11 mouse cellular contexts compared by ENCODE assay signal in the genomic region with DNA sequence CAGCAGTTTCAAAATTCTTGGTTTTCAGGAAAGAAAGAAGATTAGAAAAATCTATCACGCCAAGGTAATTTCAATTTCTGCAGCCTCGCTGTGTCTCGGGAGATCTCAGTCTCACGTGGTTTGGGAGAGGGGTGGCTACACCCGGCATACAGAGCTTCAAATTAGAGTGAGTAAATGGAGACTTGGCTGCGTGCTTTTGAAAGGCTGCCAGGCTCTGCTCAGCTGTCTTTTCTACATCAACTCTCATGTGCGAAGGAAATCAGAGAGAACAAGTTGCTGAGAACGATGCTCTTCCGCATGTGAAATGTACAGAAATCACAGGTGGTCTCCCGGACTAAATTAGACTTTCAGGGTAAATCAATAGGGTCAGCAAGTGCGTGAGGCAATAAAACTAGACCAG.
DNase-seq lines count a peak whose midpoint lies in the region; ATAC-seq lines count a peak whose summit lies in the region.
"Had no signal": no experiment of that assay in that cellular context is flagged by ENCODE, and none has a peak within 500 bp of the region (broad histone marks: within the 10 kb centered on the region; RNA-seq: fewer than 3 reads in every experiment).

No protein-coding gene starts in this region.

- H3K9me3 ChIP-seq in forebrain, embryonic 14.5 days (replicated peaks; ENCODE audit: control insufficient read depth, low read length) = no peaks in the 10 kb centered on the region
- H3K9me3 ChIP-seq in forebrain, embryonic 10.5 days = no peaks in the 10 kb centered on the region
- H3K9me3 ChIP-seq in midbrain, embryonic 14.5 days (ENCODE audit: control insufficient read depth, low read length) = no peaks in the 10 kb centered on the region
- no peaks in the 10 kb centered on the region for H3K9me3 ChIP-seq in midbrain, embryonic 13.5 days
- H3K9me3 ChIP-seq: embryonic facial prominence, embryonic 15.5 days had no signal

- intact Hi-C loops in left cerebral cortex, postnatal 14 days (cut with DNase I) = no loop called here

- peak; percentile 87 for DNase-seq in forebrain, embryonic 14.5 days (ENCODE audit: low spot score)
- DNase-seq in forebrain, embryonic 10.5 days (ENCODE audit: extremely low spot score, low spot score) = no peak
- DNase-seq in midbrain, embryonic 14.5 days = peak; percentile 52
- peak; percentile 75 to 85 for DNase-seq in left cerebral cortex, postnatal 14 days (ENCODE audit: low spot score in 2 of 2)
- peak; percentile 71 for DNase-seq in telencephalon, adult 2 months (ENCODE audit: low read depth, low spot score)
- no peak for DNase-seq in spleen, postnatal 36 days (ENCODE audit: low spot score in 2 of 2)
- DNase-seq: thymus, adult 2 months had no signal

- H3K27ac ChIP-seq in forebrain, embryonic 14.5 days (ENCODE audit: low read depth, low read length) = peak overlapping the region; percentile 9; the same call in 1 of the 2 replicates
- no peak overlapping the region for H3K27ac ChIP-seq in forebrain, embryonic 10.5 days
- H3K27ac ChIP-seq in midbrain, embryonic 14.5 days (replicated peaks; ENCODE audit: low read depth, low read length) = no peak overlapping the region
- no peak overlapping the region for H3K27ac ChIP-seq in midbrain, embryonic 13.5 days
- H3K27ac ChIP-seq: embryonic facial prominence, embryonic 15.5 days; liver, embryonic 14.5 days had no signal

- H3K36me3 ChIP-seq in forebrain, embryonic 14.5 days (ENCODE audit: control insufficient read depth, insufficient read depth, low read length) = no peaks in the 10 kb centered on the region
- no peaks in the 10 kb centered on the region for H3K36me3 ChIP-seq in forebrain, embryonic 10.5 days (replicated peaks)
- no peaks in the 10 kb centered on the region for H3K36me3 ChIP-seq in midbrain, embryonic 14.5 days (ENCODE audit: control insufficient read depth, insufficient read depth, low read length)
- H3K36me3 ChIP-seq in midbrain, embryonic 13.5 days = no peaks in the 10 kb centered on the region
- H3K36me3 ChIP-seq: embryonic facial prominence, embryonic 15.5 days had no signal

- H3K9ac ChIP-seq in forebrain, embryonic 14.5 days (ENCODE audit: low read length) = no peak overlapping the region
- no peak overlapping the region for H3K9ac ChIP-seq in midbrain, embryonic 14.5 days (replicated peaks; ENCODE audit: low read length)
- H3K9ac ChIP-seq in midbrain, embryonic 13.5 days (replicated peaks) = no peak overlapping the region
- H3K9ac ChIP-seq: embryonic facial prominence, embryonic 15.5 days; liver, embryonic 14.5 days had no signal

- H3K4me3 ChIP-seq in forebrain, embryonic 14.5 days (ENCODE audit: low read depth, low read length) = no peak overlapping the region
- no peak overlapping the region for H3K4me3 ChIP-seq in forebrain, embryonic 10.5 days
- H3K4me3 ChIP-seq in midbrain, embryonic 14.5 days (replicated peaks; ENCODE audit: low read depth, low read length) = no peak overlapping the region
- no peak overlapping the region for H3K4me3 ChIP-seq in midbrain, embryonic 13.5 days (replicated peaks)
- H3K4me3 ChIP-seq: embryonic facial prominence, embryonic 15.5 days had no signal

- 35% methylated on average over 11 of the region's 11 CpGs for WGBS in forebrain, embryonic 14.5 days
- WGBS in forebrain, embryonic 10.5 days = 93% methylated on average over 11 of the region's 11 CpGs
- WGBS in midbrain, embryonic 14.5 days = 72% methylated on average over 11 of the region's 11 CpGs
- 72% methylated on average over 11 of the region's 11 CpGs for WGBS in midbrain, embryonic 13.5 days

- no peaks in the 10 kb centered on the region; the same call in 1 of the 2 replicates for H3K4me1 ChIP-seq in forebrain, embryonic 14.5 days (ENCODE audit: control insufficient read depth, insufficient read depth, low read length)
- H3K4me1 ChIP-seq in forebrain, embryonic 10.5 days = 0 out of 2 replicates have a peak, but pooled peaks cover 6% of the 10 kb centered on the region
- H3K4me1 ChIP-seq in midbrain, embryonic 14.5 days (ENCODE audit: control insufficient read depth, insufficient read depth, low read length) = peaks cover 6% of the 10 kb centered on the region; the same call in 1 of the 2 replicates
- peaks cover 6% of the 10 kb centered on the region; the same call in 1 of the 2 replicates for H3K4me1 ChIP-seq in midbrain, embryonic 13.5 days (replicated peaks)
- H3K4me1 ChIP-seq: embryonic facial prominence, embryonic 15.5 days had no signal

- H3K27me3 ChIP-seq in forebrain, embryonic 14.5 days (replicated peaks; ENCODE audit: control insufficient read depth, insufficient read depth, low read length) = no peaks in the 10 kb centered on the region
- H3K27me3 ChIP-seq in forebrain, embryonic 10.5 days (ENCODE audit: poor library complexity, severe bottlenecking) = no peaks in the 10 kb centered on the region
- H3K27me3 ChIP-seq in midbrain, embryonic 14.5 days (ENCODE audit: control insufficient read depth, insufficient read depth, low read length) = no peaks in the 10 kb centered on the region
- no peaks in the 10 kb centered on the region for H3K27me3 ChIP-seq in midbrain, embryonic 13.5 days
- H3K27me3 ChIP-seq: embryonic facial prominence, embryonic 15.5 days had no signal

- no peak overlapping the region; the same call in 1 of the 2 replicates for H3K4me2 ChIP-seq in forebrain, embryonic 14.5 days (ENCODE audit: low read length)
- no peak overlapping the region for H3K4me2 ChIP-seq in midbrain, embryonic 14.5 days (ENCODE audit: low read length)
- no peak overlapping the region for H3K4me2 ChIP-seq in midbrain, embryonic 13.5 days (replicated peaks)
- H3K4me2 ChIP-seq: embryonic facial prominence, embryonic 15.5 days had no signal

- peak; percentile 89 for ATAC-seq in forebrain, embryonic 14.5 days
- no peak for ATAC-seq in midbrain, embryonic 14.5 days (ENCODE audit: low FRiP score, low TSS enrichment)
- ATAC-seq in midbrain, embryonic 13.5 days = no peak
- ATAC-seq in CD4-positive, CD25-positive, alpha-beta regulatory T cell, adult 4 months = no peak

Comparison
In these comparisons a context has a peak if more than half of its experiments do, and no peak if none do; other contexts are left out.
1. DNase-seq: peak in forebrain, embryonic 14.5 days (single experiment), midbrain, embryonic 14.5 days (single experiment), left cerebral cortex, postnatal 14 days (2 of 2) and telencephalon, adult 2 months (single experiment); none in forebrain, embryonic 10.5 days (single experiment) and spleen, postnatal 36 days (0 of 2).